ENCODE assay signal across 8 mouse cellular contexts in the genomic region with DNA sequence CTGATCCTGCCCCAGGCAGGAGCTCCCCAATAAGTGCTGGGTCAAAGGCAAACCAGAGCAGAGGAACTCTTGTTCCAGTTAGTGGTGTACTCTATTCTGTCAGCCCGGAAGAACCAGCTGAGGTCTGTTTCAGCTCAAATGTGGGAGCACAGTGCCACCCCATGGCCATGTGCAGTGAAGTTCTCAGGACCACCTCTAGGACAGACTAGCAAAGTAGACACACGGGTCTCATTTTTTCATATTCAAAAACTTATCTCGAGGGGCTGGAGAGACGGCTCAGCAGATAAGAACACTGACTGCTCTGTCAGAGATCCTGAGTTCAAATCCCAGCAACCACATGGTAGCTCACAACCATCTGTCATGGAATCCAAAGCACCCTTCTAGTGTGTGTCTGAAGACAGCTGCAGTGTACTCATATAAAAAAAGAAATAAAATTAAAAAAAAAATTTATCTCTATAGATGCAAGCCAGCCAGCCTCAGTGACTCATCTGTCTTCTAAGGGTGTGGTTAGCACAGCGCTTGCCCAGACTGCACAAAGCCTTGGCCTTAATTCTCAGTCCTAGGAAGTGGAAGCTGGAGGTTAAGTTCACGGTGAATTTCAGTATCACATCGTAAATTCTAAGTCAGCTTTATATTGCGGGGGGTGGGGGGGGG. TPM values are rescaled to one million over a fixed set of nuclear protein-coding genes. Genes with fewer than 3 reads are reported as not detected.
DNase-seq lines count a peak whose midpoint lies in the region; ATAC-seq and TF ChIP-seq lines count a peak whose summit lies in the region.

No protein-coding gene starts in this region.

- TF ChIP-seq CTCF in heart, adult 2 months (IDR thresholded peaks at IDR 0.05) = peak; percentile 88
- peak; percentile 85; the same call in 1 of the 2 replicates for TF ChIP-seq CTCF in small intestine, adult 2 months (IDR thresholded peaks at IDR 0.05; ENCODE audit: extremely low read depth, insufficient read length, insufficient replicate concordance, low read depth, low read length)

- no peak for TF ChIP-seq POLR2A in heart, adult 2 months (IDR thresholded peaks at IDR 0.05; ENCODE audit: insufficient read depth, low read depth, low read length)
- no peak for TF ChIP-seq POLR2A in small intestine, adult 2 months (IDR thresholded peaks at IDR 0.05; ENCODE audit: low read depth, low read length)

- no peak for ATAC-seq in heart, embryonic 12.5 days (ENCODE audit: insufficient number of reproducible peaks, low FRiP score)
- peak; percentile 49; the same call in 1 of the 2 replicates for ATAC-seq in forebrain, embryonic 14.5 days
- ATAC-seq in hindbrain, embryonic 15.5 days (ENCODE audit: low FRiP score, low read depth) = 0 out of 2 replicates have a peak, but pooled peaks have one; percentile 31
- peak; percentile 66 for ATAC-seq in megakaryocyte-erythroid progenitor cell, adult 5-6 weeks (replicated peaks; ENCODE audit: low FRiP score, low TSS enrichment, poor library complexity, severe bottlenecking)

- H3K9me3 ChIP-seq in heart, embryonic 12.5 days (replicated peaks) = peaks cover 6% of the 10 kb centered on the region; the same call in 1 of the 2 replicates
- no peaks in the 10 kb centered on the region for H3K9me3 ChIP-seq in forebrain, embryonic 14.5 days (replicated peaks; ENCODE audit: control insufficient read depth, low read length)
- no peaks in the 10 kb centered on the region for H3K9me3 ChIP-seq in hindbrain, embryonic 15.5 days

- peak; percentile 77 to 78 for DNase-seq in heart, adult 2 months
- peak; percentile 53 for DNase-seq in c-Kit-positive CD71-negative TER-119-negative erythroid progenitor cells, embryonic 14.5 days (ENCODE audit: low read depth)
- peak; percentile 85 for DNase-seq in forebrain, embryonic 14.5 days (ENCODE audit: low spot score)
- DNase-seq in left cerebral cortex, adult 18-20 months (ENCODE audit: low spot score in 2 of 2) = peak; percentile 71 to 76

- intact Hi-C loops in heart, adult 2 months (cut with DNase I) = loop anchor here (1.0 to 2.0 kb wide), 2 partner anchors 15 to 23 kb away; a partner anchor contains a TSS

- no peak overlapping the region for H3K4me3 ChIP-seq in heart, adult 2 months
- H3K4me3 ChIP-seq in heart, embryonic 12.5 days = no peak overlapping the region
- H3K4me3 ChIP-seq in forebrain, embryonic 14.5 days (ENCODE audit: low read depth, low read length) = no peak overlapping the region
- no peak overlapping the region for H3K4me3 ChIP-seq in hindbrain, embryonic 15.5 days
- no peak overlapping the region for H3K4me3 ChIP-seq in small intestine, adult 2 months (ENCODE audit: low read depth, low read length)

- peaks cover 5% of the 10 kb centered on the region for H3K4me1 ChIP-seq in heart, adult 2 months (ENCODE audit: control insufficient read depth, insufficient read depth, low read length)
- peaks cover 14% of the 10 kb centered on the region for H3K4me1 ChIP-seq in heart, embryonic 12.5 days (replicated peaks)
- peaks cover 8% of the 10 kb centered on the region for H3K4me1 ChIP-seq in forebrain, embryonic 14.5 days (ENCODE audit: control insufficient read depth, insufficient read depth, low read length)
- peaks cover 23% of the 10 kb centered on the region for H3K4me1 ChIP-seq in hindbrain, embryonic 15.5 days (replicated peaks)
- H3K4me1 ChIP-seq in small intestine, adult 2 months (ENCODE audit: control insufficient read depth, insufficient read depth, insufficient read length, low read length) = peaks cover 11% of the 10 kb centered on the region

- H3K27me3 ChIP-seq in heart, adult 2 months (ENCODE audit: control insufficient read depth, insufficient read depth, low read length) = peaks cover 1% of the 10 kb centered on the region
- peaks cover 14% of the 10 kb centered on the region for H3K27me3 ChIP-seq in heart, embryonic 12.5 days (replicated peaks)
- H3K27me3 ChIP-seq in forebrain, embryonic 14.5 days (replicated peaks; ENCODE audit: control insufficient read depth, insufficient read depth, low read length) = 0 out of 2 replicates have a peak, but pooled peaks cover 7% of the 10 kb centered on the region
- H3K27me3 ChIP-seq in hindbrain, embryonic 15.5 days = peaks cover 13% of the 10 kb centered on the region
- no peaks in the 10 kb centered on the region for H3K27me3 ChIP-seq in small intestine, adult 2 months (ENCODE audit: control insufficient read depth, insufficient read depth, low read length)

- no peaks in the 10 kb centered on the region for H3K79me2 ChIP-seq in heart, adult 2 months (replicated peaks; ENCODE audit: control insufficient read depth, insufficient read depth, low read length)

- H3K27ac ChIP-seq in heart, adult 2 months = no peak overlapping the region
- H3K27ac ChIP-seq in heart, embryonic 12.5 days (ENCODE audit: poor library complexity, severe bottlenecking) = no peak overlapping the region
- H3K27ac ChIP-seq in forebrain, embryonic 14.5 days (ENCODE audit: low read depth, low read length) = no peak overlapping the region
- H3K27ac ChIP-seq in hindbrain, embryonic 15.5 days (replicated peaks) = no peak overlapping the region
- H3K27ac ChIP-seq in small intestine, adult 2 months (ENCODE audit: insufficient read depth, low read depth, low read length) = no peak overlapping the region

- 22% methylated on average over 8 of the region's 8 CpGs for WGBS in heart, adult 2 months
- 40% methylated on average over 8 of the region's 8 CpGs for WGBS in heart, embryonic 12.5 days
- WGBS in forebrain, embryonic 14.5 days = 47% methylated on average over 8 of the region's 8 CpGs
- WGBS in hindbrain, embryonic 15.5 days = 47% methylated on average over 8 of the region's 8 CpGs
- 8% methylated on average over 8 of the region's 8 CpGs for WGBS in small intestine, adult 2 months

- no peak overlapping the region for H3K9ac ChIP-seq in heart, adult 2 months (ENCODE audit: low read depth, low read length)
- no peak overlapping the region for H3K9ac ChIP-seq in heart, embryonic 12.5 days
- no peak overlapping the region for H3K9ac ChIP-seq in forebrain, embryonic 14.5 days (ENCODE audit: low read length)
- H3K9ac ChIP-seq in hindbrain, embryonic 15.5 days = no peak overlapping the region

- H3K36me3 ChIP-seq in heart, adult 2 months (ENCODE audit: control insufficient read depth, insufficient read depth, low read length) = no peaks in the 10 kb centered on the region
- peaks cover 14% of the 10 kb centered on the region for H3K36me3 ChIP-seq in heart, embryonic 12.5 days
- H3K36me3 ChIP-seq in forebrain, embryonic 14.5 days (ENCODE audit: control insufficient read depth, insufficient read depth, low read length) = peaks cover 14% of the 10 kb centered on the region
- peaks cover 9% of the 10 kb centered on the region for H3K36me3 ChIP-seq in hindbrain, embryonic 15.5 days
- 0 out of 2 replicates have a peak, but pooled peaks cover 3% of the 10 kb centered on the region for H3K36me3 ChIP-seq in small intestine, adult 2 months (ENCODE audit: control insufficient read depth, insufficient read depth, low read length)

- no peak overlapping the region for H3K4me2 ChIP-seq in heart, embryonic 12.5 days
- no peak overlapping the region for H3K4me2 ChIP-seq in forebrain, embryonic 14.5 days (ENCODE audit: low read length)
- H3K4me2 ChIP-seq in hindbrain, embryonic 15.5 days = no peak overlapping the region

- peak; percentile 88 for TF ChIP-seq EP300 in heart, adult 2 months (IDR thresholded peaks at IDR 0.05; ENCODE audit: insufficient read depth, low read depth, low read length)

RNA-seq across cellular contexts. Expression of a gene that starts 6.8 kb away (rescaled TPM):
- total RNA-seq in heart, adult 2 months (2021) = not detected
- not detected in 2 replicates for polyA plus RNA-seq in heart, adult 2 months (2012; rRNA removed)
- polyA plus RNA-seq in heart, embryonic 12.5 days (2016; fragmentation: Nextera tagmentation; extraction: Ambion mirVana) = not detected in 2 replicates
- 0.12 and 0.15 TPM in 2 replicates for polyA plus RNA-seq in forebrain, embryonic 14.5 days (2014; fragmentation: Nextera tagmentation; extraction: Ambion mirVana)
- polyA plus RNA-seq in hindbrain, embryonic 15.5 days (2015; fragmentation: Nextera tagmentation; extraction: Ambion mirVana) = 0.86 and 1.1 TPM in 2 replicates
- total RNA-seq in left cerebral cortex, adult 18-20 months (2021) = 1 to 10 TPM in 1 of 2 experiments, under 1 TPM in 1; 0.80 to 1.3 TPM
- total RNA-seq in megakaryocyte-erythroid progenitor cell, adult 5-6 weeks (2014; fragmentation: Nextera tagmentation) = not detected in 2 replicates
- total RNA-seq in megakaryocyte-erythroid progenitor cell, adult 5-6 weeks (2017) = not detected in 2 replicates
- polyA plus RNA-seq in small intestine, adult 2 months (2012; rRNA removed) = 0.09 TPM in 1 of 2 replicates, not detected in the other

RNA-seq across cellular contexts. Expression of a gene that starts 14.8 kb away (rescaled TPM):
- 10 to 100 TPM; 68.4 to 75.7 TPM for total RNA-seq in heart, adult 2 months (2021)
- 49.1 and 54.3 TPM in 2 replicates for polyA plus RNA-seq in heart, adult 2 months (2012; rRNA removed)
- 113 and 118 TPM in 2 replicates for polyA plus RNA-seq in heart, embryonic 12.5 days (2016; fragmentation: Nextera tagmentation; extraction: Ambion mirVana)
- 301 and 330 TPM in 2 replicates for polyA plus RNA-seq in forebrain, embryonic 14.5 days (2014; fragmentation: Nextera tagmentation; extraction: Ambion mirVana)
- polyA plus RNA-seq in hindbrain, embryonic 15.5 days (2015; fragmentation: Nextera tagmentation; extraction: Ambion mirVana) = 298 and 299 TPM in 2 replicates
- 100 to 1,000 TPM; 166 to 172 TPM for total RNA-seq in left cerebral cortex, adult 18-20 months (2021)
- 63.4 and 81.2 TPM in 2 replicates for total RNA-seq in megakaryocyte-erythroid progenitor cell, adult 5-6 weeks (2014; fragmentation: Nextera tagmentation)
- total RNA-seq in megakaryocyte-erythroid progenitor cell, adult 5-6 weeks (2017) = 50.6 and 80.7 TPM in 2 replicates
- 35.0 and 69.5 TPM in 2 replicates for polyA plus RNA-seq in small intestine, adult 2 months (2012; rRNA removed)

RNA-seq across cellular contexts. Expression of a gene that starts 17.3 kb away (rescaled TPM):
- 10 to 100 TPM; 42.5 to 52.7 TPM for total RNA-seq in heart, adult 2 months (2021)
- polyA plus RNA-seq in heart, adult 2 months (2012; rRNA removed) = 136 and 137 TPM in 2 replicates
- 54.6 and 57.0 TPM in 2 replicates for polyA plus RNA-seq in heart, embryonic 12.5 days (2016; fragmentation: Nextera tagmentation; extraction: Ambion mirVana)
- 23.4 and 25.2 TPM in 2 replicates for polyA plus RNA-seq in forebrain, embryonic 14.5 days (2014; fragmentation: Nextera tagmentation; extraction: Ambion mirVana)
- 48.0 and 53.9 TPM in 2 replicates for polyA plus RNA-seq in hindbrain, embryonic 15.5 days (2015; fragmentation: Nextera tagmentation; extraction: Ambion mirVana)
- 10 to 100 TPM; 66.6 to 79.6 TPM for total RNA-seq in left cerebral cortex, adult 18-20 months (2021)
- total RNA-seq in megakaryocyte-erythroid progenitor cell, adult 5-6 weeks (2014; fragmentation: Nextera tagmentation) = 37.9 and 50.1 TPM in 2 replicates
- total RNA-seq in megakaryocyte-erythroid progenitor cell, adult 5-6 weeks (2017) = 28.0 and 31.0 TPM in 2 replicates
- 57.5 and 104 TPM in 2 replicates for polyA plus RNA-seq in small intestine, adult 2 months (2012; rRNA removed)

RNA-seq across cellular contexts. Expression of a gene that starts 18.2 kb away (rescaled TPM):
- 10 to 100 TPM; 19.6 to 20.7 TPM for total RNA-seq in heart, adult 2 months (2021)
- 33.2 and 47.7 TPM in 2 replicates for polyA plus RNA-seq in heart, adult 2 months (2012; rRNA removed)
- 61.2 and 62.1 TPM in 2 replicates for polyA plus RNA-seq in heart, embryonic 12.5 days (2016; fragmentation: Nextera tagmentation; extraction: Ambion mirVana)
- 49.8 and 54.2 TPM in 2 replicates for polyA plus RNA-seq in forebrain, embryonic 14.5 days (2014; fragmentation: Nextera tagmentation; extraction: Ambion mirVana)
- polyA plus RNA-seq in hindbrain, embryonic 15.5 days (2015; fragmentation: Nextera tagmentation; extraction: Ambion mirVana) = 78.5 and 79.3 TPM in 2 replicates
- 10 to 100 TPM; 49.5 to 58.6 TPM for total RNA-seq in left cerebral cortex, adult 18-20 months (2021)
- total RNA-seq in megakaryocyte-erythroid progenitor cell, adult 5-6 weeks (2014; fragmentation: Nextera tagmentation) = 34.2 and 53.7 TPM in 2 replicates
- 49.7 and 57.2 TPM in 2 replicates for total RNA-seq in megakaryocyte-erythroid progenitor cell, adult 5-6 weeks (2017)
- 28.1 and 44.0 TPM in 2 replicates for polyA plus RNA-seq in small intestine, adult 2 months (2012; rRNA removed)

RNA-seq across cellular contexts. Expression of a gene that starts 24.4 kb away (rescaled TPM):
- total RNA-seq in heart, adult 2 months (2021) = 10 to 100 TPM; 30.1 to 32.3 TPM
- polyA plus RNA-seq in heart, adult 2 months (2012; rRNA removed) = 33.2 and 33.8 TPM in 2 replicates
- polyA plus RNA-seq in heart, embryonic 12.5 days (2016; fragmentation: Nextera tagmentation; extraction: Ambion mirVana) = 39.7 and 40.9 TPM in 2 replicates
- polyA plus RNA-seq in forebrain, embryonic 14.5 days (2014; fragmentation: Nextera tagmentation; extraction: Ambion mirVana) = 72.2 and 83.3 TPM in 2 replicates
- 58.7 and 58.8 TPM in 2 replicates for polyA plus RNA-seq in hindbrain, embryonic 15.5 days (2015; fragmentation: Nextera tagmentation; extraction: Ambion mirVana)
- total RNA-seq in left cerebral cortex, adult 18-20 months (2021) = 10 to 100 TPM; 32.5 to 37.1 TPM
- 37.5 and 44.7 TPM in 2 replicates for total RNA-seq in megakaryocyte-erythroid progenitor cell, adult 5-6 weeks (2014; fragmentation: Nextera tagmentation)
- 33.5 and 38.9 TPM in 2 replicates for total RNA-seq in megakaryocyte-erythroid progenitor cell, adult 5-6 weeks (2017)
- 25.4 and 48.7 TPM in 2 replicates for polyA plus RNA-seq in small intestine, adult 2 months (2012; rRNA removed)
